Mouse (Mus musculus): ENCODE measurements around the gene Iqcf6.

- TF ChIP-seq CTCF (IDR thresholded peaks at IDR 0.05; ENCODE audit: low read depth), result no peak
- no peak for TF ChIP-seq EP300 (IDR thresholded peaks at IDR 0.05; ENCODE audit: low read depth)
Observed at GRCm38 (mm10) chr9:106582552-106582951, 43.8 kb upstream of the Iqcf6 start.
